Comparison of ENCODE assay signal across 9 mouse cellular contexts in the genomic region with DNA sequence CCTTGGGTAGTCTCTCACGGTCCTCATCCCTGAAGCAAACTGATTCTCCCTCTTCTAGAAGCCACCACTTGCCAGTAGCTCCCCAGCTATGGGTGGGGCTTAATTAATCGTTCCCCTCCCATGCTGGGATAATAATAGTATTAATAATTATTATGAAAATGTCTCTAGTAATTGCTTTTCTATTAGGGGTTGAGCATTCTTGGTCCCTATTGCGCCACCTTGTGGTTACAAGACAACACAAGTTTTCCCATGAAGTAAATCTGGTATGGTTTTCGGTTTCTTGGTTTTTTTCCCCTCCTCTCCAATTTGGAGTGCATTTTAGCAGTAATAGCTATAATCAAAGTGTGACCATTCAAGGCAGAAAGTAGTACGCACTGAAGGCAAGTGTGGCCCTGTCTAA. TPM values are rescaled to one million over a fixed set of nuclear protein-coding genes. Genes with fewer than 3 reads are reported as not detected.
DNase-seq lines count a peak whose midpoint lies in the region; ATAC-seq lines count a peak whose summit lies in the region.
"Had no signal": no experiment of that assay in that cellular context is flagged by ENCODE, and none has a peak within 500 bp of the region (broad histone marks: within the 10 kb centered on the region; RNA-seq: fewer than 3 reads in every experiment).

No protein-coding gene starts in this region.

- WGBS in hindbrain, embryonic 10.5 days: 43% methylated on average over 5 of the region's 5 CpGs
- WGBS in hindbrain, embryonic 16.5 days: 48% methylated on average over 5 of the region's 5 CpGs
- 54% methylated on average over 5 of the region's 5 CpGs for WGBS in midbrain, embryonic 16.5 days

- H3K27ac ChIP-seq in hindbrain, embryonic 10.5 days: no peak overlapping the region
- no peak overlapping the region for H3K27ac ChIP-seq in hindbrain, embryonic 16.5 days (ENCODE audit: low read depth, low read length)
- no peak overlapping the region for H3K27ac ChIP-seq in midbrain, embryonic 16.5 days (ENCODE audit: low read length)

- no peaks in the 10 kb centered on the region for H3K27me3 ChIP-seq in hindbrain, embryonic 10.5 days (ENCODE audit: insufficient read depth, poor library complexity, severe bottlenecking)
- H3K27me3 ChIP-seq in hindbrain, embryonic 16.5 days (replicated peaks; ENCODE audit: control insufficient read depth, insufficient read depth, low read length): no peaks in the 10 kb centered on the region
- H3K27me3 ChIP-seq in midbrain, embryonic 16.5 days (ENCODE audit: control insufficient read depth, insufficient read depth, low read depth, low read length): no peaks in the 10 kb centered on the region
- H3K27me3 ChIP-seq: megakaryocyte, embryonic 14.5 days had no signal

- DNase-seq in hindbrain, embryonic 10.5 days (ENCODE audit: low spot score): peak; percentile 7
- peak; percentile 6 to 53 for DNase-seq in spleen, postnatal 10 days (ENCODE audit: low spot score in 2 of 2)
- DNase-seq in spleen, adult 12 weeks (ENCODE audit: low spot score): no peak
- DNase-seq in c-Kit-positive CD71-positive TER-119-negative erythroid progenitor cells, embryonic 14.5 days (ENCODE audit: low read depth): peak; percentile 16
- DNase-seq in lung, postnatal 36 days: peak; percentile 60
- no peak for DNase-seq in frontal cortex, postnatal 14 days (ENCODE audit: low spot score in 2 of 2)

- H3K4me1 ChIP-seq in hindbrain, embryonic 10.5 days (replicated peaks): no peaks in the 10 kb centered on the region
- H3K4me1 ChIP-seq in hindbrain, embryonic 16.5 days (ENCODE audit: control insufficient read depth, insufficient read depth, low read depth, low read length): no peaks in the 10 kb centered on the region
- H3K4me1 ChIP-seq in midbrain, embryonic 16.5 days (ENCODE audit: control insufficient read depth, insufficient read depth, low read length): no peaks in the 10 kb centered on the region
- H3K4me1 ChIP-seq: megakaryocyte, embryonic 14.5 days had no signal

- no peak for ATAC-seq in hindbrain, embryonic 16.5 days
- no peak for ATAC-seq in midbrain, embryonic 16.5 days

- H3K9me3 ChIP-seq in hindbrain, embryonic 10.5 days: no peaks in the 10 kb centered on the region
- H3K9me3 ChIP-seq in hindbrain, embryonic 16.5 days (ENCODE audit: control insufficient read depth, low read length): no peaks in the 10 kb centered on the region
- H3K9me3 ChIP-seq in midbrain, embryonic 16.5 days (replicated peaks; ENCODE audit: control insufficient read depth, low read length, poor library complexity, severe bottlenecking): no peaks in the 10 kb centered on the region
- H3K9me3 ChIP-seq: megakaryocyte, embryonic 14.5 days had no signal

- H3K9ac ChIP-seq in hindbrain, embryonic 16.5 days (ENCODE audit: low read depth, low read length): no peak overlapping the region
- H3K9ac ChIP-seq in midbrain, embryonic 16.5 days (ENCODE audit: low read depth, low read length): no peak overlapping the region

- no peak overlapping the region for H3K4me2 ChIP-seq in hindbrain, embryonic 16.5 days (ENCODE audit: low read length)
- H3K4me2 ChIP-seq in midbrain, embryonic 16.5 days (ENCODE audit: low read length): no peak overlapping the region

- H3K4me3 ChIP-seq in hindbrain, embryonic 10.5 days: no peak overlapping the region
- H3K4me3 ChIP-seq in hindbrain, embryonic 16.5 days (ENCODE audit: low read length): no peak overlapping the region
- H3K4me3 ChIP-seq in midbrain, embryonic 16.5 days (ENCODE audit: low read depth, low read length): no peak overlapping the region
- H3K4me3 ChIP-seq: megakaryocyte, embryonic 14.5 days had no signal

- H3K36me3 ChIP-seq in hindbrain, embryonic 10.5 days: no peaks in the 10 kb centered on the region
- no peaks in the 10 kb centered on the region for H3K36me3 ChIP-seq in hindbrain, embryonic 16.5 days (ENCODE audit: control insufficient read depth, insufficient read depth, low read length)
- H3K36me3 ChIP-seq in midbrain, embryonic 16.5 days (ENCODE audit: control insufficient read depth, insufficient read depth, low read length): no peaks in the 10 kb centered on the region

RNA-seq across cellular contexts. Expression of gene Kcnj2, which starts 23.8 kb away (rescaled TPM):
- polyA plus RNA-seq in hindbrain, embryonic 10.5 days (2016; fragmentation: Nextera tagmentation; extraction: Ambion mirVana): 1.1 TPM in 2 replicates
- 1.2 and 1.3 TPM in 2 replicates for polyA plus RNA-seq in hindbrain, embryonic 16.5 days (2015; fragmentation: Nextera tagmentation; extraction: Ambion mirVana)
- polyA plus RNA-seq in midbrain, embryonic 16.5 days (2015; fragmentation: Nextera tagmentation; extraction: Ambion mirVana): 1.4 and 1.6 TPM in 2 replicates

Comparison
In these comparisons a context has a peak if more than half of its experiments do, and no peak if none do; other contexts are left out.
1. DNase-seq: peak in hindbrain, embryonic 10.5 days (single experiment), spleen, postnatal 10 days (2 of 2), c-Kit-positive CD71-positive TER-119-negative erythroid progenitor cells, embryonic 14.5 days (single experiment) and lung, postnatal 36 days (single experiment); none in spleen, adult 12 weeks (single experiment) and frontal cortex, postnatal 14 days (0 of 2).